Mouse (Mus musculus): Measurements from ENCODE around the gene Gm6904.

- TF ChIP-seq CTCF (IDR thresholded peaks at IDR 0.05; ENCODE audit: extremely low read depth, insufficient read length, insufficient replicate concordance, low read depth, low read length) (no peak), POLR2A (IDR thresholded peaks at IDR 0.05; ENCODE audit: low read depth, low read length) (no peak)
Measured at GRCm38 (mm10) chr14:59229822-59230221, 30.2 kb downstream of the Gm6904 start.
